Mouse (Mus musculus): Measurements from ENCODE around the gene Osbpl6.

GRCm38 (mm10) chr2:76560146-76560545 lies 153.8 kb downstream of the Osbpl6 start:
- TF ChIP-seq CTCF (IDR thresholded peaks at IDR 0.05; ENCODE audit: extremely low read depth, insufficient read depth, insufficient read length, insufficient replicate concordance) (no peak), POLR2A (IDR thresholded peaks at IDR 0.05; ENCODE audit: low read depth, low read length) (no peak)

All from spleen, adult 2 months (tissue).